Comparison of ENCODE assay signal across 13 mouse cellular contexts in genomic region chr9:101996183-101996582, GRCm38 (mm10).
DNase-seq lines count a peak whose midpoint lies in the region; ATAC-seq lines count a peak whose summit lies in the region.
"Had no signal": no experiment of that assay in that cellular context is flagged by ENCODE, and none has a peak within 500 bp of the region (broad histone marks: within the 10 kb centered on the region; RNA-seq: fewer than 3 reads in every experiment).

No protein-coding gene starts in this region.

- H3K9me3 ChIP-seq in heart, embryonic 10.5 days, result no peaks in the 10 kb centered on the region; the same call in 1 of the 2 replicates
- H3K9me3 ChIP-seq in megakaryocyte, embryonic 14.5 days, result peaks cover 11% of the 10 kb centered on the region
- no peaks in the 10 kb centered on the region for H3K9me3 ChIP-seq in liver, embryonic 13.5 days (replicated peaks)
- no peaks in the 10 kb centered on the region for H3K9me3 ChIP-seq in midbrain, embryonic 15.5 days
- H3K9me3 ChIP-seq in forebrain, embryonic 14.5 days (replicated peaks; ENCODE audit: control insufficient read depth, low read length), result no peaks in the 10 kb centered on the region

- DNase-seq in heart, embryonic 10.5 days (ENCODE audit: low spot score), result peak; percentile 58
- DNase-seq in heart, postnatal 4 days, result no peak
- DNase-seq in liver, embryonic 13.5 days, result no peak
- no peak for DNase-seq in forebrain, embryonic 14.5 days (ENCODE audit: low spot score)
- no peak for DNase-seq in layer of hippocampus, adult 8-10 months (ENCODE audit: low spot score in 2 of 2)
- DNase-seq: adrenal gland, adult 2 months; cerebellum, postnatal 14 days; layer of hippocampus, postnatal 36 days; thymus, postnatal 4 days had no signal

- H3K9ac ChIP-seq in liver, embryonic 13.5 days, result peak overlapping the region; percentile 60
- H3K9ac ChIP-seq in midbrain, embryonic 15.5 days, result no peak overlapping the region
- H3K9ac ChIP-seq in forebrain, embryonic 14.5 days (ENCODE audit: low read length), result no peak overlapping the region

- H3K4me2 ChIP-seq in liver, embryonic 13.5 days, result peak overlapping the region; percentile 64
- no peak overlapping the region for H3K4me2 ChIP-seq in midbrain, embryonic 15.5 days
- H3K4me2 ChIP-seq in forebrain, embryonic 14.5 days (ENCODE audit: low read length), result no peak overlapping the region

- peaks cover 27% of the 10 kb centered on the region for H3K4me1 ChIP-seq in heart, embryonic 10.5 days
- H3K4me1 ChIP-seq in megakaryocyte, embryonic 14.5 days, result peaks cover 37% of the 10 kb centered on the region
- peaks cover 64% of the 10 kb centered on the region for H3K4me1 ChIP-seq in liver, embryonic 13.5 days (replicated peaks)
- H3K4me1 ChIP-seq in midbrain, embryonic 15.5 days, result peaks cover 18% of the 10 kb centered on the region
- no peaks in the 10 kb centered on the region for H3K4me1 ChIP-seq in forebrain, embryonic 14.5 days (ENCODE audit: control insufficient read depth, insufficient read depth, low read length)

- ATAC-seq in megakaryocyte, adult 5-6 weeks (ENCODE audit: poor library complexity, severe bottlenecking), result no peak
- no peak for ATAC-seq in liver, embryonic 13.5 days (ENCODE audit: low read depth)
- ATAC-seq in midbrain, embryonic 15.5 days (replicated peaks), result peak; percentile 52; the same call in 1 of the 2 replicates
- ATAC-seq in forebrain, embryonic 14.5 days, result no peak
- ATAC-seq: forebrain, embryonic 16.5 days had no signal

- 55% methylated on average over 7 of the region's 7 CpGs for WGBS in heart, embryonic 10.5 days
- WGBS in liver, embryonic 13.5 days (ENCODE audit: insufficient replicate concordance), result 37% methylated on average over 7 of the region's 7 CpGs
- WGBS in midbrain, embryonic 15.5 days, result 54% methylated on average over 7 of the region's 7 CpGs
- whole genome bisulfite sequencing in forebrain, embryonic 14.5 days, result 85% methylated on average over 7 of the region's 7 CpGs

- no peak overlapping the region for H3K4me3 ChIP-seq in heart, embryonic 10.5 days
- peak overlapping the region; percentile 29 for H3K4me3 ChIP-seq in megakaryocyte, embryonic 14.5 days (replicated peaks)
- peak overlapping the region; percentile 35 for H3K4me3 ChIP-seq in liver, embryonic 13.5 days (replicated peaks)
- no peak overlapping the region for H3K4me3 ChIP-seq in midbrain, embryonic 15.5 days
- H3K4me3 ChIP-seq in forebrain, embryonic 14.5 days (ENCODE audit: low read depth, low read length), result no peak overlapping the region

- no peaks in the 10 kb centered on the region for H3K36me3 ChIP-seq in heart, embryonic 10.5 days
- peaks cover 4% of the 10 kb centered on the region for H3K36me3 ChIP-seq in megakaryocyte, embryonic 14.5 days (replicated peaks; ENCODE audit: low read length)
- no peaks in the 10 kb centered on the region for H3K36me3 ChIP-seq in liver, embryonic 13.5 days
- H3K36me3 ChIP-seq in midbrain, embryonic 15.5 days (replicated peaks), result peaks cover 16% of the 10 kb centered on the region; the same call in 1 of the 2 replicates
- H3K36me3 ChIP-seq in forebrain, embryonic 14.5 days (ENCODE audit: control insufficient read depth, insufficient read depth, low read length), result 0 out of 2 replicates have a peak, but pooled peaks cover 10% of the 10 kb centered on the region

- H3K27me3 ChIP-seq in heart, embryonic 10.5 days (ENCODE audit: insufficient read depth, poor library complexity, severe bottlenecking), result peaks cover 21% of the 10 kb centered on the region
- H3K27me3 ChIP-seq in megakaryocyte, embryonic 14.5 days (replicated peaks), result no peaks in the 10 kb centered on the region
- no peaks in the 10 kb centered on the region for H3K27me3 ChIP-seq in liver, embryonic 13.5 days
- H3K27me3 ChIP-seq in midbrain, embryonic 15.5 days (replicated peaks), result no peaks in the 10 kb centered on the region
- no peaks in the 10 kb centered on the region for H3K27me3 ChIP-seq in forebrain, embryonic 14.5 days (replicated peaks; ENCODE audit: control insufficient read depth, insufficient read depth, low read length)

- no peak overlapping the region for H3K27ac ChIP-seq in heart, embryonic 10.5 days
- H3K27ac ChIP-seq in liver, embryonic 13.5 days, result peak overlapping the region; percentile 92
- peak overlapping the region; percentile 59 for H3K27ac ChIP-seq in midbrain, embryonic 15.5 days
- H3K27ac ChIP-seq in forebrain, embryonic 14.5 days (ENCODE audit: low read depth, low read length), result no peak overlapping the region

Comparison
In these comparisons a context has a peak if more than half of its experiments do, and no peak if none do; other contexts are left out.
1. H3K27ac ChIP-seq: peak in liver, embryonic 13.5 days (single experiment) and midbrain, embryonic 15.5 days (single experiment); none in heart, embryonic 10.5 days (single experiment) and forebrain, embryonic 14.5 days (single experiment).
2. H3K4me3 ChIP-seq: peak in megakaryocyte, embryonic 14.5 days (single experiment) and liver, embryonic 13.5 days (single experiment); none in heart, embryonic 10.5 days (single experiment), midbrain, embryonic 15.5 days (single experiment) and forebrain, embryonic 14.5 days (single experiment).